Mouse (Mus musculus) liver, postnatal 0 days (tissue): ENCODE measurements around the gene Pax7.

Source experiments
- CTCF ChIP-seq: sonication (generic); IDR thresholded peaks from 2 replicates; pipeline ENCODE4 v1.5.1; 2016; ENCODE audit warnings: antibody characterized with exemption, low read depth
- EP300 ChIP-seq: IDR thresholded peaks from 2 replicates; pipeline ENCODE4 v1.6.1; 2016; ENCODE audit warnings: antibody characterized with exemption, low read depth, mild to moderate bottlenecking

DNA sequence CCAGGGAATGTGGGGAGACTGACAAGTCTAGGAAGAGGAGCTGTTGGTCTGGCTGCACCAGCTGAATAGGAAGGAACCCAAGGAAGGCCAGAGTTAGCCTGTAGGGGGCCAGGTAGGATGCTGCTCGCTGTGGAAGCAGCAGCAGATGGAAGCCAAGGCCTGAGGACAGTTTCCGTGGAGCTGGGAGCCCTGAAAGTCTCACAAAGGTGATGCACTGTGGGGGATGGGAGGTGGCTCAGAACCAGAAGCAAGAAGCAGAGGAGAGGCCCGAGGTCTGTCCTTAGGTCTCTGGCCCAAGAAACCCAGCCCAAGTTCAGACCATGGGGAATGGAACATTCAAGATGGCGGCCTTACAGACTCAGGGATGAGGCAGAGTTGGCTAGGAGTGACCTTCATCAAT, 109.0 kb downstream of the Pax7 start:
- TF ChIP-seq EP300 (no peak), CTCF (no peak)
